Mouse (Mus musculus) T-helper 1 cell (primary cell): ENCODE data around the gene Asf1a.
"Not testable (repeated sequence)": the region's sequence is repeated elsewhere in the genome, so short reads cannot be mapped to it uniquely, and the experiment has no call there.

ENCODE experiments used
- in situ Hi-C: fragments of 300-600 bp; cut with MboI, MseI; formaldehyde crosslinking; loops from one replicate; pipeline ENCODE4 v1.15.1; 2025; ENCODE audit warnings: high pct_unique_total_duplicates

Asf1a gene

DNA sequence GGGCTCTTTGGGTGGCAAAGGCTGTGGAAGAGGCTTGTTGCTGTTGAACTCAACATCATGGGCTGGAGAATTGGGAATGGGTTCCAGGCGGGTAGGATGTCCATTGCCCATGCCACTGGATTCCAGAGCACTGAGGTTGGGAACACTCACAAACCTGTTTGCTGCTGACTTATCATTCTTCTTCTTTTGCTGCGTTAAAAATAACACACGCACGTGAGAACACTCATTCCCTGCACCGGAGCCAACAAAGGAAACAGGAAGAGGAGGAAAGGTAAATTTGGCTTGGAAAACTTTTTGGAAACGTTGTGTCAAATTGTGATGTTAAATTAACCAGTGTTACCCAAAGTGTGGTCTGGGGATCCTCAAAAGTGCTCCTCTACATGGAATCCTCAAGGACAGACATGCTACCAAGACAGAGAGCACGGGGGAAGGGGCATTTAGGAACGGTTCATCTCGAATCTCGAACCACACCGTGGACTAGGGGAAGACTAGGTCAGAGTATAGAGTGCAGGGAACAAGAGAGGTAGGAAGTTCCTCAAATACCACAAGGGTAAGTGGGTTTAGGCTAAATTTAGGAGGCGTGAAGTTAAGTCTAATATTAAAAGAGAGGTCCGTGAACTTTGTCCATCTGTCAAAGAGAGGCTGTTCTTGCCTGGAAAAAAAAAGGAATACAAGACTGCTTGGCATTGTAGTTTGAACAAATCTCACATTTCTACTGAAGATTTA lies 38.9 kb downstream of the Asf1a start:
- in situ Hi-C loops: loop anchor here (10.0 kb wide), 1 partner anchor 159 kb away; no protein-coding TSS in a partner anchor

DNA sequence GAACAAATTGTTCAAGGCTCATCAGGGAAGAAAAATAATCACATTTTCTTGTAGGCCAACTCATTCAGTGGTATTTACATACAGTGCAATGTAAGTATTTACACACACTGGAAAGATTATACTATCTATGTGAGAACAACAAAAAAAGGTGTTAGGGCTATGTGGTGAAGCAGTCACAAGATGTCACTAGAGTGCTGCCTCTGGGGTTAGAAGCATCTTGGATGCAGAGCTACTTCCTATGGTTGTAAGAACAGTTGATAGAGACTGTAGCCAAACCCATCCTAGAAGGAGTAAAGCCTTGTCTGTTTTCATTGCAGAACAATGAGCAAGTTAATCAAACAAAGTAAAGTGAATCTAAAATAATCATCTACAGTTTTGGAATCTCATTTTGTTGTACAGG lies 45.0 kb downstream of the Asf1a start:
- in situ Hi-C loops: no loop called here

DNA sequence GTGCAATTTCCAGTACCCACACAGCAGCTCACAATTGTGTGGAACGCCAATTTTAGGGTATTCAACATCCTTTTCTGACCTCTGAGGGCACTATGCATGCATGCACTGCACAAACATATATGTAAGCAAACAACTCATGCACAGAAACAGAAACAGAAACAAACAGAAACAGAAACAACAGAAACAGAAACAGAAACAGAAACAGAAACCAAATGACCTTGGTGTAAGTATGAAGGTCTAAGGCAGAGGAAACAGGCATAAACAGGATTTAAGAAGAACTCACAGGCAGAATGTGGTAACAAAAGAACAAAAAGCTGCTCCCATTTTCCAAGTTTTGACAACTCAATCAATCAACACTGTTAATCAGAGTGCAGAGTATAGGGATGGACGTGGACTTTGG lies 54.1 kb downstream of the Asf1a start:
- in situ Hi-C loops: no loop called here

DNA sequence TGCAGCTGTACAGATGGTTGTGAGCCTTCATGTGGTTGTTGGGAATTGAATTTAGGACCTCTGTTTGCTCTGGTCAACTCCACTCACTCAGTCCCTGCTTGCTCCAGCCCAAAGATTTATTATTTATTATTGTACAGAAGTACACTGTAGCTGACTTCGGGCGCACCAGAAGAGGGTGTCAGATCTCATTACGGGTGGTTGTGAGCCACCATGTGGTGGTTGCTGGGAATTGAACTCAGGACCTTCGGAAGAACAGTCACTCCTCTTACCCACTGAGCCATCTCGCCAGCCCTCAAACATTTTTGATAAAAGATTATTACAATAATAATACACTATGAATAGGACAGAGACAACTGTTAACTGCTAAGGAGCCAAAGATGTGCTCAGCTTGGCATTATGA lies 57.7 kb downstream of the Asf1a start:
- in situ Hi-C loops: not testable (repeated sequence)
